Mouse (Mus musculus) C2C12 (cell line): ENCODE measurements around the gene Taf6.

Experiments
- CTCF ChIP-seq: IDR thresholded peaks from one replicate; pipeline ENCODE4 v1.5.1; 2011; ENCODE audit not compliant: control insufficient read depth, insufficient read depth, insufficient read length
- USF1 ChIP-seq: IDR thresholded peaks from one replicate; pipeline ENCODE4 v1.6.1; 2011; ENCODE audit warnings: low read depth, mild to moderate bottlenecking, control low read depth, moderate library complexity

- TF ChIP-seq CTCF (no peak), USF1 (no peak)
These were observed 38.4 kb upstream of the Taf6 start, which contains the start of gene Nxpe5 for GRCm38 (mm10) chr5:138225700-138226099.
